Mouse (Mus musculus) thymus, postnatal 25 days (tissue): ENCODE results near the gene Adgrg4.
A peak's percentile ranks its signal among the peaks of the same experiment; 100 is the strongest.

Experiments used
- DNase-seq: peaks from one replicate; pipeline ENCODE4 v3.0.0; 2022

Gene Adgrg4

DNA sequence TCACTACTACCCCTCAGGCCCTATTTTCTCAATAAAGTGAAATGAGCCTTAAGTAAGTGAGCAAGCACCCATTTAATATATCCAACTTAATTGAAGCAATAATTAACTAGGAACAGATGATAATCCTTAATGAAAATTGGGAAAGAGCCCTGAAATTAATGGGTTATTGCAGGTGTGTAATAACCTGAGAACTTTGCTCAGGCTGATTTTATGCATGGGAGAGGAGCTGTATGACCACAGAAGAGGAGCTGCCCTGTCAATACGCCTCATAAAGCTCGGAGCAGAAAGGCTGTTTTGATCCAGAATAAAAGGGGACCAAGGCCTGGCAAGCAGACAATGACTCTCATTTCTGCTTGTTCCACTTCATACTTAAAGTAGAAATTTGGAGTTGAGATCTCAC lies at the start of gene Adgrg4:
Gene Adgrg4, plus strand, starts transcription at position 301 of the 400 bp plus-strand sequence.
- no peak for DNase-seq

GRCm38 (mm10) chrX:56821765-56822603 lies 48.0 kb upstream of the Adgrg4 start, which contains the start of gene Map7d3:
Gene Map7d3, minus strand, starts transcription at chrX:56822326.
- peak; percentile 4 for DNase-seq

DNA sequence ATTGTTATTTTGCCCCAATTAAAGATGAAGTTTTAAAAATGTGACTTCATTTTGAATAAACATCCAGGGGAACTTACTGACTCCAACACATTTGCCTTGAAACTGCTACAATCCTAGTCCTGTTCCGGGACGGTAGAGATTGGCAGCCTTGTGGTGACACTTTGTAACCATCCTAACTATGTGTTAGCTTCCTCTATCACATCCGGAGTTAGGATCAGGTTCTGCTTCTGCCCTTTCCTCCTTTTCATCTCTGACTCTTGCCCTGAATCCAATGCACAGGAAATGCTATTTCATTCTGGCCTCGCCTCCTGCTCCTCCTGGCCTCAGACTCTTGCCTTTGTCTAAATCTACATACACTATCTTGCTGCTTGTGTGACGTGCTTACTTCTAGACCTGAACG lies 42.5 kb upstream of the Adgrg4 start:
- DNase-seq, result no peak

- DNase-seq, result no peak
These were observed 34.1 kb upstream of the Adgrg4 start for GRCm38 (mm10) chrX:56835842-56836241.

DNA sequence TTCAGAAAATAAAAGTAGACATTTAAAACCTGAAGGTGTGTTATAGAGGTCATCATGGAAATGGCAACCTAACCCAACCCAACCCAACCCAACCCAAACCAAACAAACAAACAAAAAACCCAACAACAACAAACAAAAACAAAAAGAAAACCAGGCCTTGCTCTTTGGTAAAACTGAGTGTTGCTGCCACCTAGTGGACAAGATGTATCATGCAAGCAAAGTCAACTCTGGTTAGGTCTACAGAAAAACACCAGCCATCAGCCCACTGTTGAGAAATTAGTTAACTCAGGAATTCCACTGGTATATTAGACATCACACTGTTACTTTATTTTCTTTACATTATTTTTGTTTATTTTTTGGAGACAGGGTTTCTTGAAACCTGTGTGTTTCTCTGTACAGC lies 30.6 kb upstream of the Adgrg4 start:
- DNase-seq, result peak; percentile 2

- DNase-seq, result no peak
These were observed 28.7 kb upstream of the Adgrg4 start for GRCm38 (mm10) chrX:56841255-56841654.

- DNase-seq, result no peak
These were observed 142.9 kb downstream of the Adgrg4 start for GRCm38 (mm10) chrX:57012891-57013290.

DNA sequence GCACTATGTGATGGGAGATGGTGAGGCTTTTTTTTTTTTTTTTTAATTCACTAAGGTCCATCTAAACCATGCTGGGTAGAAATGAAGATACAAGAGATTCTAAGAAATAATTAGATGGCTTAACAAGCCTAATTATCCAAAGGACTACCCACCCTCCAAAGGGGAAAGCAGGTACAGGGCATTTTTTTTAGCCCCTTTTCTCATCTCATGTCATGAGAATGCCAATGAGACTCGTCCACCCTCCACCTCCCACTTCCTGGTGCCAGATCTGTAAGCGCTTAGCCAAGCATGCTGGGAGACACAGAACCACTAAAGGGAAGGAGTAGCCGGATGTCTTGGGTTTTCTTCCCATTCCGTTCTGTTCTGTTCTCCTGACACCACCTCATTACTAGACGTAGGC lies 172.8 kb downstream of the Adgrg4 start, which contains the start of gene Brs3:
Gene Brs3, plus strand, starts transcription at position 301 of the 400 bp plus-strand sequence.
- DNase-seq, result no peak

GRCm38 (mm10) chrX:57043869-57044268 lies 173.9 kb downstream of the Adgrg4 start:
- DNase-seq, result no peak
